Mouse (Mus musculus): ENCODE measurements at regions not wholly inside any gene's neighbourhood (a gene's known extent, or its start where the extent isn't known, plus 50 kb on each side); places are given as distances from the start of the nearest gene placed in this dataset.
"Not testable (repeated sequence)": the region's sequence is repeated elsewhere in the genome, so short reads cannot be mapped to it uniquely, and the experiment has no call there.

GRCm38 (mm10) chr7:60293556-60293955, 153.5 kb upstream of the Snrpn start:
- no peak for ATAC-seq (ENCODE audit: low FRiP score)
- no peaks in the 10 kb centered on the region for H3K27me3 ChIP-seq
- H3K4me2 ChIP-seq (replicated peaks) = no peak overlapping the region
- no peak overlapping the region for H3K4me3 ChIP-seq
- H3K4me1 ChIP-seq = no peaks in the 10 kb centered on the region
- no peak overlapping the region for H3K9ac ChIP-seq
- no peaks in the 10 kb centered on the region for H3K36me3 ChIP-seq
- WGBS = 85% methylated on average over 9 of the region's 9 CpGs
- peaks cover 10% of the 10 kb centered on the region; the same call in 1 of the 2 replicates for H3K9me3 ChIP-seq (replicated peaks)
- no peak overlapping the region for H3K27ac ChIP-seq

- 19% methylated on average over 22 of the region's 22 CpGs for WGBS
- H3K4me2 ChIP-seq (replicated peaks) = peak overlapping the region; percentile 32
- peak; percentile 99 for ATAC-seq (ENCODE audit: low FRiP score)
Measured at GRCm38 (mm10) chr7:60244187-60244866, 104.3 kb upstream of the Snrpn start.

GRCm38 (mm10) chr7:60243746-60244145, 103.7 kb upstream of the Snrpn start:
- H3K27ac ChIP-seq; H3K36me3 ChIP-seq; H3K4me1 ChIP-seq; H3K27me3 ChIP-seq; H3K9me3 ChIP-seq (replicated peaks): not testable (repeated sequence)
- peak; percentile 88 for ATAC-seq (ENCODE audit: low FRiP score)
- 24% methylated on average over 11 of the region's 11 CpGs for WGBS
- peak overlapping the region; percentile 35 for H3K4me2 ChIP-seq (replicated peaks)
- peak overlapping the region; percentile 32 for H3K4me3 ChIP-seq
- H3K9ac ChIP-seq = 0 out of 2 replicates have a peak overlapping the region, but pooled peaks have one; percentile 33

More at GRCm38 (mm10) chr7:60244187-60244866, 104.3 kb upstream of the Snrpn start:
- H3K9ac ChIP-seq; H3K27ac ChIP-seq; H3K36me3 ChIP-seq; H3K9me3 ChIP-seq (replicated peaks); H3K4me1 ChIP-seq; H3K27me3 ChIP-seq: not testable (repeated sequence)
- H3K4me3 ChIP-seq = peak overlapping the region; percentile 32

- H3K27ac ChIP-seq; H3K4me1 ChIP-seq; H3K4me3 ChIP-seq; H3K9ac ChIP-seq; H3K27me3 ChIP-seq; H3K4me2 ChIP-seq (replicated peaks); H3K36me3 ChIP-seq; H3K9me3 ChIP-seq (replicated peaks): not testable (repeated sequence)
- WGBS = 9% methylated on average over 4 of the region's 4 CpGs
- ATAC-seq (ENCODE audit: low FRiP score) = 0 out of 2 replicates have a peak, but pooled peaks have one; percentile 19
Measured at GRCm38 (mm10) chr7:60238595-60239195, 98.7 kb upstream of the Snrpn start.

GRCm38 (mm10) chr7:60216358-60217273, 76.6 kb upstream of the Snrpn start:
- H3K36me3 ChIP-seq; H3K27ac ChIP-seq; H3K9me3 ChIP-seq (replicated peaks); H3K4me1 ChIP-seq; H3K4me2 ChIP-seq (replicated peaks); H3K27me3 ChIP-seq; H3K9ac ChIP-seq; H3K4me3 ChIP-seq: not testable (repeated sequence)
- 54% methylated on average over 3 of the region's 3 CpGs for WGBS
- ATAC-seq (ENCODE audit: low FRiP score) = peak; percentile 71

Data from hindbrain, embryonic 12.5 days (tissue).